Mouse (Mus musculus): ENCODE data around the gene Olfr1321.

Olfr1321 gene

GRCm38 (mm10) chrX:49734959-49735358 lies at the start of gene Olfr1321:
Olfr1321 (minus strand) TSS chrX:49735059.
- DNase-seq (ENCODE audit: low spot score) = no peak

- DNase-seq (ENCODE audit: low spot score) = no peak
Measured at GRCm38 (mm10) chrX:49770828-49771227, 36.0 kb upstream of the Olfr1321 start.

GRCm38 (mm10) chrX:49745192-49745591 lies 10.3 kb upstream of the Olfr1321 start:
- DNase-seq (ENCODE audit: low spot score) = no peak

All from adipocyte (in vitro differentiated cells).